Comparison of ENCODE assay signal across 8 mouse cellular contexts in the genomic region with DNA sequence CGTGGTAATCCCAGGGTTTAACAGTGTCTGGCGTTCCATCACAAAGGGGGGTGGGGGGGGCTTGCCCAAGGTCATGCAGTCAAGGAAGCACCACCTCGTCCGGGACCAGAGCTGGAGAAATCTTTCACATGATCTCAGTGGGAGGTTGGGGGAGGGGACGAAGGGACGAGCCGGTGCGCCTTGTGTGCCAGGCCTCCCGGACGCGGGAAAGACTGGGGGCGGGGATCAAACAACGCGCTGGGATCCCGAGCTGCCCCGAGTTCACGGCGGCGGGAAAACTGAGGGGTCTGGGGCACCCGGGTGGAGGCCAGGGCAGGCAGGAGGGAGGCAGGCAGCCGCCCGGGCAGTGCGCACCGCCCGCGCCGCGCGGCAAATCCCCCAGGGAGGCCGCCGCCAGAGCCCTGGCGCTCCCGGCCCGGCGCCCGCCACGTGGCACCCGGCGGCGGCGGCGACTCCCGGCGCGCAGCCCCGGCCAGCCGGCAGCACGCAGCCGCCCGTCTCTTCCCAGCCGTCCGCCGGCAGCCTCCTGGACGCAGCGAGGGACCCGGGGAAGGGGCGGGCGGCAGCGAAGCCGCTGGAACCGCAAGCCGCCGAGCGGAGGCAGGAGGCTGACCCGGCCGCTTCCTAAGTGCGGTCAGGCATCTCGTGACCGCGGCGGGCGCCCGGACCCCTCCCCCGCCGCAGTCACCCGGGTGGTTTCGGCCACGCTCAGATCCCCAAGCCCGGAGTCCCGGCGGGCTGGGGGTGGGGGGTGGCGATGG. TPM values are rescaled to one million over a fixed set of nuclear protein-coding genes. Genes with fewer than 3 reads are reported as not detected.
DNase-seq lines count a peak whose midpoint lies in the region; ATAC-seq and TF ChIP-seq lines count a peak whose summit lies in the region.

No protein-coding gene starts in this region.

- TF ChIP-seq POLR2A in olfactory bulb, adult 2 months (IDR thresholded peaks at IDR 0.05; ENCODE audit: insufficient read depth, low read depth, low read length), result no peak

- CTCF ChIA-PET in Patski (lab: Charles Lee), result interaction anchor here (1.6 kb wide), 1 partner anchor 169 kb away, joined by 3 read pairs; no protein-coding TSS in a partner anchor

- no peaks in the 10 kb centered on the region for H3K36me3 ChIP-seq in liver, embryonic 15.5 days (replicated peaks)

- peak overlapping the region; percentile 83 for H3K27ac ChIP-seq in liver, embryonic 15.5 days (replicated peaks)
- no peak overlapping the region for H3K27ac ChIP-seq in olfactory bulb, adult 2 months (ENCODE audit: insufficient read depth, low read depth, low read length)

- H3K9me3 ChIP-seq in liver, embryonic 15.5 days (replicated peaks), result no peaks in the 10 kb centered on the region

- H3K4me1 ChIP-seq in liver, embryonic 15.5 days (replicated peaks), result peaks cover 47% of the 10 kb centered on the region
- peaks cover 31% of the 10 kb centered on the region for H3K4me1 ChIP-seq in olfactory bulb, adult 2 months (ENCODE audit: control insufficient read depth, insufficient read depth, low read length)

- WGBS in liver, embryonic 15.5 days (ENCODE audit: insufficient replicate concordance), result 0% methylated on average over 69 of the region's 82 CpGs
- WGBS in olfactory bulb, adult 2 months, result under 1% methylated on average over 74 of the region's 82 CpGs

- in situ Hi-C loops in Patski (cut with MboI; ENCODE audit: low pct_unique_long_range_greater_than_20kb), result loop anchor here (5.0 kb wide), 1 partner anchor 36 kb away; no protein-coding TSS in a partner anchor

- ATAC-seq in Patski, result peak; percentile 2
- peak; percentile 43 for ATAC-seq in liver, embryonic 15.5 days (ENCODE audit: insufficient read depth)

- H3K4me2 ChIP-seq in liver, embryonic 15.5 days, result peak overlapping the region; percentile 73

- peak overlapping the region; percentile 56 for H3K4me3 ChIP-seq in liver, embryonic 15.5 days (replicated peaks)
- H3K4me3 ChIP-seq in olfactory bulb, adult 2 months (ENCODE audit: insufficient read depth, low read depth, low read length), result peak overlapping the region; percentile 67

- H3K27me3 ChIP-seq in Patski, result no peaks in the 10 kb centered on the region
- peaks cover 98% of the 10 kb centered on the region for H3K27me3 ChIP-seq in liver, embryonic 15.5 days

- TF ChIP-seq CTCF in Patski (IDR thresholded peaks at IDR 0.05), result no peak
- TF ChIP-seq CTCF in olfactory bulb, adult 2 months (IDR thresholded peaks at IDR 0.05; ENCODE audit: insufficient read depth, low read depth, low read length), result no peak

- POLR2A ChIA-PET in Patski (lab: Charles Lee), result interaction anchor here (0.7 to 1.4 kb wide), 3 partner anchors 29 to 335 kb away, joined by 4 to 7 read pairs (median 4); no protein-coding TSS in a partner anchor

- DNase-seq in 3134 (ENCODE audit: extremely low read depth, insufficient read length, low spot score) (peak; percentile 72), Patski (ENCODE audit: low read depth, low spot score) (no peak)
- DNase-seq in embryo, embryonic 11.5 days (ENCODE audit: low read depth, low spot score), result peak; percentile 66
- peak; percentile 57 for DNase-seq in heart, adult 8-10 months (ENCODE audit: low spot score)
- DNase-seq in kidney, adult 9 months, result peak; percentile 89
- peak; percentile 71 for DNase-seq in urinary bladder, postnatal 25 days (ENCODE audit: low spot score)

- H3K9ac ChIP-seq in liver, embryonic 15.5 days, result peak overlapping the region; percentile 49

RNA-seq across cellular contexts. Expression of a gene that starts 0.9 kb away (rescaled TPM):
- 187 TPM for polyA plus RNA-seq in Patski (2021)
- total RNA-seq in heart, adult 8-10 months (2022), result 10 to 100 TPM; 17.9 to 29.6 (median 23.7) TPM
- polyA plus RNA-seq in liver, embryonic 15.5 days (2015; fragmentation: Nextera tagmentation; extraction: Ambion mirVana), result 5.4 and 6.1 TPM in 2 replicates
- polyA plus RNA-seq in olfactory bulb, adult 2 months (2012; ENCODE audit: insufficient read depth, insufficient read length, low replicate concordance, missing spikeins), result not detected in 2 replicates

Comparison
In these comparisons a context has a peak if more than half of its experiments do, and no peak if none do; other contexts are left out.
1. RNA of a gene that starts 0.9 kb away (polyA plus RNA-seq): 187 TPM in Patski (single experiment); 5.4 to 6.1 TPM in liver, embryonic 15.5 days and not detected in olfactory bulb, adult 2 months; every median in the first group is over 10 times any median in the second.